Mouse (Mus musculus): ENCODE data around the gene Utp4. TPM values are rescaled to one million over a fixed set of nuclear protein-coding genes. Genes with fewer than 3 reads are reported as not detected.

Gene Utp4
- total and polyA plus RNA-seq, 3 experiments, result 17.8 to 22.3 (median 21.3) TPM

- TF ChIP-seq CTCF (IDR thresholded peaks at IDR 0.05) (no peak), EP300 (IDR thresholded peaks at IDR 0.05; ENCODE audit: insufficient read depth, low read depth, low read length) (no peak), POLR2A (IDR thresholded peaks at IDR 0.05; ENCODE audit: insufficient read depth, low read depth, low read length) (no peak)
- Histone ChIP-seq H3K4me3 (peak overlapping the region; percentile 92), H3K79me2 (replicated peaks; ENCODE audit: control insufficient read depth, insufficient read depth, low read length) (peaks cover 7% of the 10 kb centered on the region), H3K4me1 (ENCODE audit: control insufficient read depth, insufficient read depth, low read length) (peaks cover 6% of the 10 kb centered on the region), H3K27me3 (ENCODE audit: control insufficient read depth, insufficient read depth, low read length) (no peaks in the 10 kb centered on the region), H3K36me3 (ENCODE audit: control insufficient read depth, insufficient read depth, low read length) (peaks cover 9% of the 10 kb centered on the region), H3K27ac (peak overlapping the region; percentile 91), H3K9ac (ENCODE audit: low read depth, low read length) (peak overlapping the region; percentile 97)
- 1% methylated on average over 50 of the region's 57 CpGs for WGBS
- intact Hi-C loops (cut with DNase I), result no loop called here
- DNase-seq, result no peak
These were observed 507 bp upstream of the Utp4 start for GRCm38 (mm10) chr8:106892806-106893451.

GRCm38 (mm10) chr8:106899473-106899872 lies 6.0 kb downstream of the Utp4 start:
- Histone ChIP-seq H3K36me3 (ENCODE audit: control insufficient read depth, insufficient read depth, low read length) (peaks cover 6% of the 10 kb centered on the region), H3K27me3 (ENCODE audit: control insufficient read depth, insufficient read depth, low read length) (no peaks in the 10 kb centered on the region), H3K79me2 (replicated peaks; ENCODE audit: control insufficient read depth, insufficient read depth, low read length) (no peaks in the 10 kb centered on the region), H3K4me1 (ENCODE audit: control insufficient read depth, insufficient read depth, low read length) (peaks cover 4% of the 10 kb centered on the region), H3K9ac (ENCODE audit: low read depth, low read length) (no peak overlapping the region), H3K27ac (no peak overlapping the region), H3K4me3 (no peak overlapping the region)
- 91% methylated on average over 5 of the region's 5 CpGs for WGBS
- intact Hi-C loops (cut with DNase I), result no loop called here
- no peak for DNase-seq
- TF ChIP-seq POLR2A (IDR thresholded peaks at IDR 0.05; ENCODE audit: insufficient read depth, low read depth, low read length) (no peak), EP300 (IDR thresholded peaks at IDR 0.05; ENCODE audit: insufficient read depth, low read depth, low read length) (no peak), CTCF (IDR thresholded peaks at IDR 0.05) (no peak)

- WGBS, result 79% methylated on average over 17 of the region's 17 CpGs
- no peaks in the 10 kb centered on the region for H3K79me2 ChIP-seq (replicated peaks; ENCODE audit: control insufficient read depth, insufficient read depth, low read length)
- peak; percentile 72 to 75 for DNase-seq
- H3K4me1 ChIP-seq (ENCODE audit: control insufficient read depth, insufficient read depth, low read length), result peaks cover 7% of the 10 kb centered on the region
- H3K27me3 ChIP-seq (ENCODE audit: control insufficient read depth, insufficient read depth, low read length), result no peaks in the 10 kb centered on the region
- TF ChIP-seq CTCF (IDR thresholded peaks at IDR 0.05), result peak; percentile 84
- TF ChIP-seq EP300 (IDR thresholded peaks at IDR 0.05; ENCODE audit: insufficient read depth, low read depth, low read length), result 0 out of 2 replicates have a peak, but pooled peaks have one; percentile 40
- no peak for TF ChIP-seq POLR2A (IDR thresholded peaks at IDR 0.05; ENCODE audit: insufficient read depth, low read depth, low read length)
- H3K36me3 ChIP-seq (ENCODE audit: control insufficient read depth, insufficient read depth, low read length), result peaks cover 17% of the 10 kb centered on the region
- no peak overlapping the region; the same call in 1 of the 2 replicates for H3K27ac ChIP-seq
- intact Hi-C loops (cut with DNase I), result loop anchor here (1.0 kb wide), 1 partner anchor 96 kb away; no protein-coding TSS in a partner anchor
- no peak overlapping the region for H3K4me3 ChIP-seq
- no peak overlapping the region for H3K9ac ChIP-seq (ENCODE audit: low read depth, low read length)
These were observed 12.5 kb downstream of the Utp4 start for GRCm38 (mm10) chr8:106905727-106906480.

GRCm38 (mm10) chr8:106906635-106907034 lies 13.2 kb downstream of the Utp4 start:
- TF ChIP-seq CTCF (IDR thresholded peaks at IDR 0.05) (no peak), POLR2A (IDR thresholded peaks at IDR 0.05; ENCODE audit: insufficient read depth, low read depth, low read length) (no peak), EP300 (IDR thresholded peaks at IDR 0.05; ENCODE audit: insufficient read depth, low read depth, low read length) (no peak)
- no peaks in the 10 kb centered on the region for H3K27me3 ChIP-seq (ENCODE audit: control insufficient read depth, insufficient read depth, low read length)
- intact Hi-C loops (cut with DNase I), result no loop called here
- peaks cover 7% of the 10 kb centered on the region for H3K4me1 ChIP-seq (ENCODE audit: control insufficient read depth, insufficient read depth, low read length)
- 87% methylated on average over 6 of the region's 6 CpGs for WGBS
- H3K9ac ChIP-seq (ENCODE audit: low read depth, low read length), result no peak overlapping the region
- DNase-seq, result no peak
- H3K79me2 ChIP-seq (replicated peaks; ENCODE audit: control insufficient read depth, insufficient read depth, low read length), result no peaks in the 10 kb centered on the region
- no peak overlapping the region; the same call in 1 of the 2 replicates for H3K27ac ChIP-seq
- H3K36me3 ChIP-seq (ENCODE audit: control insufficient read depth, insufficient read depth, low read length), result peaks cover 17% of the 10 kb centered on the region
- H3K4me3 ChIP-seq, result no peak overlapping the region

DNA sequence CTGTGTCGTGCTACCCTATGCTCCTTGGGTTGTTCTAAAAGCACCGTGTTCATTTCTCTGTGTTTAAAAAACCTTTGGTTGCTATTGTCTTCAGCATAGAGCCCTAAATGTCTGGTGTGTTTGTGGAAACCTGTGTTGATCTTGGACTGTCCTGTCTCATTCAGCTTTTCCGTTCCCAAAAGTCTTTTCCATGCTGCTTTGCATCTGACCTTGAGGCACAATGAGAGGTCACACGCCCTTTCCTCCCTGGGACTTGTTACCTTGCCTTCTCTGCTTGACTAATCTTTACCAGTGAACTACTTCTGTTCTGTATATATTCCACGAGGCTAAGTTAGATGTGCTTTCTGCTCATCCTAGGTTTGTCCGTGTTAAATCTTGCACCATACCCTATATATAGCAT lies 14.0 kb downstream of the Utp4 start:
- WGBS, result 55% methylated on average over 6 of the region's 6 CpGs
- Histone ChIP-seq H3K4me3 (no peak overlapping the region), H3K27me3 (ENCODE audit: control insufficient read depth, insufficient read depth, low read length) (no peaks in the 10 kb centered on the region), H3K79me2 (replicated peaks; ENCODE audit: control insufficient read depth, insufficient read depth, low read length) (no peaks in the 10 kb centered on the region), H3K36me3 (ENCODE audit: control insufficient read depth, insufficient read depth, low read length) (peaks cover 15% of the 10 kb centered on the region), H3K27ac (peak overlapping the region; percentile 33; the same call in 1 of the 2 replicates), H3K9ac (ENCODE audit: low read depth, low read length) (no peak overlapping the region), H3K4me1 (ENCODE audit: control insufficient read depth, insufficient read depth, low read length) (peaks cover 5% of the 10 kb centered on the region)
- TF ChIP-seq POLR2A (IDR thresholded peaks at IDR 0.05; ENCODE audit: insufficient read depth, low read depth, low read length) (no peak), CTCF (IDR thresholded peaks at IDR 0.05) (no peak), EP300 (IDR thresholded peaks at IDR 0.05; ENCODE audit: insufficient read depth, low read depth, low read length) (no peak)
- no peak for DNase-seq
- intact Hi-C loops (cut with DNase I), result no loop called here

DNA sequence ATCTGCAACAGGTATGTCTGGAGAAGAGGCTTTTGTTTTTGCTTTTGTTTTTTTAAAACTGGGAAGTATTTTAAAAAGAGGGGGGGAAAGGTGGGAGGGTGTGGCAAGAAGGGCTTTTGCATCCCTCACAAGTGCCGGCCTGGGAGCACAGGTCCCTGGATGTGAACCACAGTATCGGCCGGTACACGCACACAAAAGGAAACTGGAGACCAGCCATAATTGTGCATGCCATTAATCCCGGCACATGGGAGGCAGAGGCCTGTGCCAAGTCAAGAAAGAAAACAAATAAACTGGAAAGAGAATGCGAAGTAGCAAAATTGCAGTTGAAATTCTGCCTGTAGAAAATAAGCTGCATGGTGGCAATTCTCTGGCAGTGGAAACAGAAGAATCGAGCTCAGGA lies 14.9 kb downstream of the Utp4 start:
- Histone ChIP-seq H3K79me2 (replicated peaks; ENCODE audit: control insufficient read depth, insufficient read depth, low read length) (no peaks in the 10 kb centered on the region), H3K9ac (ENCODE audit: low read depth, low read length) (no peak overlapping the region), H3K27ac (no peak overlapping the region), H3K36me3 (ENCODE audit: control insufficient read depth, insufficient read depth, low read length) (peaks cover 11% of the 10 kb centered on the region; the same call in 1 of the 2 replicates), H3K27me3 (ENCODE audit: control insufficient read depth, insufficient read depth, low read length) (no peaks in the 10 kb centered on the region), H3K4me3 (no peak overlapping the region), H3K4me1 (ENCODE audit: control insufficient read depth, insufficient read depth, low read length) (peaks cover 3% of the 10 kb centered on the region)
- 41% methylated on average over 7 of the region's 7 CpGs for WGBS
- intact Hi-C loops (cut with DNase I), result no loop called here
- TF ChIP-seq EP300 (IDR thresholded peaks at IDR 0.05; ENCODE audit: insufficient read depth, low read depth, low read length), result no peak
- no peak for DNase-seq

Data from heart, adult 2 months (tissue).